Comparison of ENCODE assay signal across 8 mouse cellular contexts in genomic region chr3:51095847-51096447, GRCm38 (mm10).
A peak's percentile ranks its signal among the peaks of the same experiment; 100 is the strongest.
DNase-seq lines count a peak whose midpoint lies in the region; ATAC-seq and TF ChIP-seq lines count a peak whose summit lies in the region.

No protein-coding gene starts in this region.

- no peaks in the 10 kb centered on the region for H3K27me3 ChIP-seq in lung, embryonic 14.5 days (ENCODE audit: insufficient read depth, low read length)
- no peaks in the 10 kb centered on the region for H3K27me3 ChIP-seq in hindbrain, embryonic 15.5 days
- no peaks in the 10 kb centered on the region for H3K27me3 ChIP-seq in limb, embryonic 15.5 days
- H3K27me3 ChIP-seq in stomach, embryonic 16.5 days (ENCODE audit: control insufficient read depth, insufficient read depth, low read length), result no peaks in the 10 kb centered on the region

- no peaks in the 10 kb centered on the region; the same call in 1 of the 2 replicates for H3K9me3 ChIP-seq in lung, embryonic 14.5 days (ENCODE audit: low read depth, low read length)
- no peaks in the 10 kb centered on the region for H3K9me3 ChIP-seq in hindbrain, embryonic 15.5 days
- H3K9me3 ChIP-seq in limb, embryonic 15.5 days, result no peaks in the 10 kb centered on the region
- H3K9me3 ChIP-seq in stomach, embryonic 16.5 days (replicated peaks; ENCODE audit: control insufficient read depth, low read length), result no peaks in the 10 kb centered on the region

- DNase-seq in lung, embryonic 14.5 days, result no peak
- DNase-seq in lung, postnatal 10 days, result no peak
- no peak for DNase-seq in adrenal gland, postnatal 25 days
- DNase-seq in MN1 (ENCODE audit: low spot score), result no peak
- no peak for DNase-seq in yolk sac, embryonic 10.5 days (ENCODE audit: low spot score)

- no peak overlapping the region for H3K9ac ChIP-seq in lung, embryonic 14.5 days
- H3K9ac ChIP-seq in hindbrain, embryonic 15.5 days, result no peak overlapping the region
- H3K9ac ChIP-seq in limb, embryonic 15.5 days, result no peak overlapping the region
- no peak overlapping the region for H3K9ac ChIP-seq in stomach, embryonic 16.5 days (ENCODE audit: low read length)

- peak overlapping the region; percentile 13; the same call in 1 of the 2 replicates for H3K4me2 ChIP-seq in lung, embryonic 14.5 days
- peak overlapping the region; percentile 34 for H3K4me2 ChIP-seq in hindbrain, embryonic 15.5 days
- peak overlapping the region; percentile 5; the same call in 1 of the 2 replicates for H3K4me2 ChIP-seq in limb, embryonic 15.5 days
- H3K4me2 ChIP-seq in stomach, embryonic 16.5 days (ENCODE audit: low read depth, low read length), result peak overlapping the region; percentile 27; the same call in 1 of the 2 replicates

- no peak overlapping the region for H3K27ac ChIP-seq in lung, embryonic 14.5 days (ENCODE audit: low read depth)
- H3K27ac ChIP-seq in hindbrain, embryonic 15.5 days (replicated peaks), result peak overlapping the region; percentile 70
- peak overlapping the region; percentile 50; the same call in 1 of the 2 replicates for H3K27ac ChIP-seq in limb, embryonic 15.5 days
- H3K27ac ChIP-seq in stomach, embryonic 16.5 days (ENCODE audit: low read length), result no peak overlapping the region

- WGBS in lung, embryonic 14.5 days, result 25% methylated on average over 14 of the region's 14 CpGs
- 18% methylated on average over 14 of the region's 14 CpGs for WGBS in hindbrain, embryonic 15.5 days
- WGBS in limb, embryonic 15.5 days, result 28% methylated on average over 14 of the region's 14 CpGs
- 24% methylated on average over 14 of the region's 14 CpGs for WGBS in stomach, embryonic 16.5 days

- no peak for TF ChIP-seq CTCF in lung, embryonic 14.5 days (IDR thresholded peaks at IDR 0.05; ENCODE audit: low read depth)

- no peak overlapping the region for H3K4me3 ChIP-seq in lung, embryonic 14.5 days (ENCODE audit: low read depth, low read length)
- H3K4me3 ChIP-seq in hindbrain, embryonic 15.5 days, result no peak overlapping the region
- H3K4me3 ChIP-seq in limb, embryonic 15.5 days, result no peak overlapping the region
- H3K4me3 ChIP-seq in stomach, embryonic 16.5 days (replicated peaks; ENCODE audit: low read length), result peak overlapping the region; percentile 5; the same call in 1 of the 2 replicates

- H3K36me3 ChIP-seq in lung, embryonic 14.5 days (ENCODE audit: insufficient read depth), result no peaks in the 10 kb centered on the region
- H3K36me3 ChIP-seq in hindbrain, embryonic 15.5 days, result no peaks in the 10 kb centered on the region
- H3K36me3 ChIP-seq in limb, embryonic 15.5 days, result no peaks in the 10 kb centered on the region
- no peaks in the 10 kb centered on the region for H3K36me3 ChIP-seq in stomach, embryonic 16.5 days (ENCODE audit: control insufficient read depth, insufficient read depth, low read length)

- ATAC-seq in lung, embryonic 14.5 days (ENCODE audit: insufficient read depth), result no peak
- ATAC-seq in hindbrain, embryonic 15.5 days (ENCODE audit: low FRiP score, low read depth), result peak; percentile 78
- ATAC-seq in limb, embryonic 15.5 days (ENCODE audit: insufficient number of reproducible peaks, low FRiP score, low TSS enrichment, low read depth), result no peak
- ATAC-seq in stomach, embryonic 16.5 days (ENCODE audit: insufficient read depth, low FRiP score), result no peak

- H3K4me1 ChIP-seq in lung, embryonic 14.5 days (ENCODE audit: insufficient read depth), result peaks cover 8% of the 10 kb centered on the region; the same call in 1 of the 2 replicates
- peaks cover 29% of the 10 kb centered on the region for H3K4me1 ChIP-seq in hindbrain, embryonic 15.5 days (replicated peaks)
- H3K4me1 ChIP-seq in limb, embryonic 15.5 days, result peaks cover 10% of the 10 kb centered on the region
- H3K4me1 ChIP-seq in stomach, embryonic 16.5 days (ENCODE audit: control insufficient read depth, insufficient read depth, low read length), result peaks cover 9% of the 10 kb centered on the region

Comparison
In these comparisons a context has a peak if more than half of its experiments do, and no peak if none do; other contexts are left out.
1. H3K27ac ChIP-seq: peak in hindbrain, embryonic 15.5 days (single experiment) and limb, embryonic 15.5 days (single experiment); none in lung, embryonic 14.5 days (single experiment) and stomach, embryonic 16.5 days (single experiment).
2. Peak in every context shown above with its lines, with median percentiles within 50 percentile points of each other: H3K4me2 ChIP-seq.